9 mouse cellular contexts compared by ENCODE assay signal in genomic region chr16:93079660-93080390, GRCm38 (mm10).
DNase-seq lines count a peak whose midpoint lies in the region; ATAC-seq and TF ChIP-seq lines count a peak whose summit lies in the region.
"Had no signal": no experiment of that assay in that cellular context is flagged by ENCODE, and none has a peak within 500 bp of the region (broad histone marks: within the 10 kb centered on the region; RNA-seq: fewer than 3 reads in every experiment).

No protein-coding gene starts in this region.

- H3K9me3 ChIP-seq in neural tube, embryonic 11.5 days (ENCODE audit: control insufficient read depth, low read length): no peaks in the 10 kb centered on the region
- no peaks in the 10 kb centered on the region for H3K9me3 ChIP-seq in intestine, embryonic 16.5 days (ENCODE audit: control insufficient read depth, low read length)
- no peaks in the 10 kb centered on the region for H3K9me3 ChIP-seq in lung, embryonic 14.5 days (ENCODE audit: low read depth, low read length)

- no peak for DNase-seq in neural tube, embryonic 11.5 days (ENCODE audit: low spot score)
- no peak for DNase-seq in neural tube, embryonic 10.5 days (ENCODE audit: extremely low spot score, low spot score)
- peak; percentile 33 for DNase-seq in gastrocnemius, postnatal 10 days
- DNase-seq in lung, embryonic 14.5 days: peak; percentile 60
- DNase-seq in skeletal muscle tissue, adult 2 months (ENCODE audit: low read depth, low spot score): peak; percentile 27
- DNase-seq in right cerebral cortex, postnatal 25 days: no peak
- DNase-seq in left cerebral cortex, postnatal 4 days: no peak

- no peak overlapping the region for H3K9ac ChIP-seq in neural tube, embryonic 11.5 days (ENCODE audit: low read length)
- H3K9ac ChIP-seq in intestine, embryonic 16.5 days (ENCODE audit: low read depth, low read length): no peak overlapping the region
- H3K9ac ChIP-seq in lung, embryonic 14.5 days: peak overlapping the region; percentile 20; the same call in 1 of the 2 replicates

- no peak overlapping the region for H3K4me3 ChIP-seq in neural tube, embryonic 11.5 days (ENCODE audit: low read depth, low read length)
- H3K4me3 ChIP-seq in intestine, embryonic 16.5 days (ENCODE audit: low read length): peak overlapping the region; percentile 9
- H3K4me3 ChIP-seq in lung, embryonic 14.5 days (ENCODE audit: low read depth, low read length): no peak overlapping the region

- intact Hi-C loops in left cerebral cortex, postnatal 4 days (cut with DNase I): no loop called here

- no peak for TF ChIP-seq CTCF in lung, embryonic 14.5 days (IDR thresholded peaks at IDR 0.05; ENCODE audit: low read depth)

- ATAC-seq in neural tube, embryonic 11.5 days (ENCODE audit: insufficient read depth, low FRiP score, low TSS enrichment): no peak
- no peak for ATAC-seq in intestine, embryonic 16.5 days
- ATAC-seq in lung, embryonic 14.5 days (ENCODE audit: insufficient read depth): peak; percentile 76

- no peak overlapping the region for H3K27ac ChIP-seq in neural tube, embryonic 11.5 days (ENCODE audit: low read depth, low read length)
- H3K27ac ChIP-seq in intestine, embryonic 16.5 days (ENCODE audit: low read length): no peak overlapping the region
- H3K27ac ChIP-seq in lung, embryonic 14.5 days (ENCODE audit: low read depth): no peak overlapping the region

- no peaks in the 10 kb centered on the region for H3K4me1 ChIP-seq in neural tube, embryonic 11.5 days (ENCODE audit: control insufficient read depth, insufficient read depth, low read length)
- peaks cover 8% of the 10 kb centered on the region; the same call in 1 of the 2 replicates for H3K4me1 ChIP-seq in intestine, embryonic 16.5 days (ENCODE audit: control insufficient read depth, insufficient read depth, low read length)
- H3K4me1 ChIP-seq in lung, embryonic 14.5 days (ENCODE audit: insufficient read depth): 0 out of 2 replicates have a peak, but pooled peaks cover 4% of the 10 kb centered on the region

- H3K36me3 ChIP-seq in neural tube, embryonic 11.5 days (ENCODE audit: control insufficient read depth, insufficient read depth, low read length): no peaks in the 10 kb centered on the region
- H3K36me3 ChIP-seq in intestine, embryonic 16.5 days (ENCODE audit: control insufficient read depth, insufficient read depth, low read length): no peaks in the 10 kb centered on the region
- no peaks in the 10 kb centered on the region for H3K36me3 ChIP-seq in lung, embryonic 14.5 days (ENCODE audit: insufficient read depth)

- peak overlapping the region; percentile 26 for H3K4me2 ChIP-seq in neural tube, embryonic 11.5 days (ENCODE audit: low read depth)
- H3K4me2 ChIP-seq in intestine, embryonic 16.5 days (ENCODE audit: low read depth, low read length): peak overlapping the region; percentile 40
- peak overlapping the region; percentile 48 for H3K4me2 ChIP-seq in lung, embryonic 14.5 days

- no peaks in the 10 kb centered on the region for H3K27me3 ChIP-seq in neural tube, embryonic 11.5 days (ENCODE audit: control insufficient read depth, insufficient read depth, low read length)
- H3K27me3 ChIP-seq in intestine, embryonic 16.5 days (replicated peaks; ENCODE audit: control insufficient read depth, insufficient read depth, low read length): no peaks in the 10 kb centered on the region
- H3K27me3 ChIP-seq in lung, embryonic 14.5 days (ENCODE audit: insufficient read depth, low read length): no peaks in the 10 kb centered on the region
- H3K27me3 ChIP-seq: CH12.LX had no signal

- 42% methylated on average over 17 of the region's 17 CpGs for WGBS in neural tube, embryonic 11.5 days
- 42% methylated on average over 17 of the region's 17 CpGs for WGBS in intestine, embryonic 16.5 days
- 30% methylated on average over 17 of the region's 17 CpGs for WGBS in lung, embryonic 14.5 days

Comparison
In these comparisons a context has a peak if more than half of its experiments do, and no peak if none do; other contexts are left out.
1. DNase-seq: peak in gastrocnemius, postnatal 10 days (single experiment), lung, embryonic 14.5 days (single experiment) and skeletal muscle tissue, adult 2 months (single experiment); none in neural tube, embryonic 11.5 days (single experiment), neural tube, embryonic 10.5 days (single experiment), right cerebral cortex, postnatal 25 days (single experiment) and left cerebral cortex, postnatal 4 days (single experiment).
2. Peak in every context shown above with its lines, with median percentiles within 50 percentile points of each other: H3K4me2 ChIP-seq.